Mouse (Mus musculus) bone marrow, adult 2 months (tissue): Measurements from ENCODE around the gene Ggact.

Source experiments
- CTCF ChIP-seq: fragments of 200-500 bp; IDR thresholded peaks from 2 replicates; pipeline ENCODE4 v1.5.1; 2011; ENCODE audit warnings: low read length, control low read depth; ENCODE audit not compliant: control insufficient read depth, insufficient read depth
- POLR2A ChIP-seq: fragments of 200-500 bp; IDR thresholded peaks from 2 replicates; pipeline ENCODE4 v1.6.1; 2011; ENCODE audit warnings: low read depth, mild to moderate bottlenecking, control low read depth, low read length, borderline replicate concordance; ENCODE audit not compliant: control insufficient read depth

GRCm38 (mm10) chr14:122862623-122863022 lies 50.9 kb downstream of the Ggact start:
- TF ChIP-seq CTCF, result no peak
- no peak for TF ChIP-seq POLR2A
